Mouse (Mus musculus): ENCODE measurements at regions not wholly inside any gene's neighbourhood (a gene's known extent, or its start where the extent isn't known, plus 50 kb on each side); places are given as distances from the start of the nearest gene placed in this dataset.

GRCm38 (mm10) chr12:26789336-26789846 is 320.4 kb downstream of the Cmpk2 start:
- no peak overlapping the region for H3K4me3 ChIP-seq (replicated peaks)
- no peak for ATAC-seq (ENCODE audit: low FRiP score)
- H3K4me1 ChIP-seq = no peaks in the 10 kb centered on the region
- H3K27ac ChIP-seq = no peak overlapping the region
- no peaks in the 10 kb centered on the region for H3K27me3 ChIP-seq
- no peak overlapping the region for H3K9ac ChIP-seq
- WGBS = 83% methylated on average over 10 of the region's 10 CpGs
- H3K4me2 ChIP-seq = no peak overlapping the region
- H3K9me3 ChIP-seq = no peaks in the 10 kb centered on the region
- no peaks in the 10 kb centered on the region for H3K36me3 ChIP-seq (replicated peaks)

- H3K4me3 ChIP-seq (replicated peaks) = no peak overlapping the region
- H3K9ac ChIP-seq = no peak overlapping the region
- 0 out of 2 replicates have a peak, but pooled peaks cover 2% of the 10 kb centered on the region for H3K4me1 ChIP-seq
- H3K36me3 ChIP-seq (replicated peaks) = no peaks in the 10 kb centered on the region
- H3K9me3 ChIP-seq = no peaks in the 10 kb centered on the region
- no peak for ATAC-seq (ENCODE audit: low FRiP score)
- 74% methylated on average over 2 of the region's 2 CpGs for WGBS
- no peak overlapping the region for H3K4me2 ChIP-seq
- H3K27me3 ChIP-seq = no peaks in the 10 kb centered on the region
- no peak overlapping the region for H3K27ac ChIP-seq
These were observed 316.5 kb downstream of the Cmpk2 start for GRCm38 (mm10) chr12:26785550-26785949.

GRCm38 (mm10) chr12:26784426-26784825 is 315.4 kb downstream of the Cmpk2 start:
- Histone ChIP-seq H3K4me1 (0 out of 2 replicates have a peak, but pooled peaks cover 2% of the 10 kb centered on the region), H3K27me3 (no peaks in the 10 kb centered on the region), H3K36me3 (replicated peaks) (no peaks in the 10 kb centered on the region), H3K27ac (no peak overlapping the region), H3K9ac (no peak overlapping the region), H3K9me3 (no peaks in the 10 kb centered on the region), H3K4me2 (no peak overlapping the region), H3K4me3 (replicated peaks) (no peak overlapping the region)
- ATAC-seq (ENCODE audit: low FRiP score) = no peak
- WGBS = 84% methylated on average over 3 of the region's 3 CpGs

GRCm38 (mm10) chr12:26783800-26784199 is 314.8 kb downstream of the Cmpk2 start:
- H3K9ac ChIP-seq = no peak overlapping the region
- WGBS = 76% methylated on average over 3 of the region's 3 CpGs
- no peak overlapping the region for H3K4me3 ChIP-seq (replicated peaks)
- H3K4me1 ChIP-seq = 0 out of 2 replicates have a peak, but pooled peaks cover 2% of the 10 kb centered on the region
- ATAC-seq (ENCODE audit: low FRiP score) = no peak
- no peaks in the 10 kb centered on the region for H3K27me3 ChIP-seq
- no peaks in the 10 kb centered on the region for H3K9me3 ChIP-seq
- H3K36me3 ChIP-seq (replicated peaks) = no peaks in the 10 kb centered on the region
- H3K4me2 ChIP-seq = no peak overlapping the region
- H3K27ac ChIP-seq = no peak overlapping the region

- H3K4me2 ChIP-seq = no peak overlapping the region
- no peak overlapping the region for H3K4me3 ChIP-seq (replicated peaks)
- H3K9ac ChIP-seq = no peak overlapping the region
- WGBS = 79% methylated on average over 3 of the region's 3 CpGs
- no peaks in the 10 kb centered on the region for H3K9me3 ChIP-seq
- H3K36me3 ChIP-seq (replicated peaks) = no peaks in the 10 kb centered on the region
- 0 out of 2 replicates have a peak, but pooled peaks cover 2% of the 10 kb centered on the region for H3K4me1 ChIP-seq
- ATAC-seq (ENCODE audit: low FRiP score) = no peak
- no peak overlapping the region for H3K27ac ChIP-seq
- H3K27me3 ChIP-seq = no peaks in the 10 kb centered on the region
These were observed 312.5 kb downstream of the Cmpk2 start for GRCm38 (mm10) chr12:26781537-26781936.

GRCm38 (mm10) chr12:26778796-26779195 is 309.8 kb downstream of the Cmpk2 start:
- Histone ChIP-seq H3K4me1 (0 out of 2 replicates have a peak, but pooled peaks cover 2% of the 10 kb centered on the region), H3K4me3 (replicated peaks) (no peak overlapping the region), H3K4me2 (no peak overlapping the region), H3K9ac (no peak overlapping the region), H3K27ac (0 out of 2 replicates have a peak overlapping the region, but pooled peaks have one; percentile 42), H3K36me3 (replicated peaks) (no peaks in the 10 kb centered on the region), H3K27me3 (no peaks in the 10 kb centered on the region), H3K9me3 (no peaks in the 10 kb centered on the region)
- no peak for ATAC-seq (ENCODE audit: low FRiP score)
- 43% methylated on average over 3 of the region's 3 CpGs for WGBS

- Histone ChIP-seq H3K27me3 (no peaks in the 10 kb centered on the region), H3K4me2 (no peak overlapping the region), H3K36me3 (replicated peaks) (no peaks in the 10 kb centered on the region), H3K9me3 (no peaks in the 10 kb centered on the region), H3K4me1 (no peaks in the 10 kb centered on the region), H3K9ac (no peak overlapping the region), H3K4me3 (replicated peaks) (no peak overlapping the region), H3K27ac (no peak overlapping the region)
- no peak for ATAC-seq (ENCODE audit: low FRiP score)
- WGBS = 94% methylated on average over 1 of the region's 1 CpGs
These were observed 308.0 kb downstream of the Cmpk2 start for GRCm38 (mm10) chr12:26776986-26777385.

- H3K27ac ChIP-seq = no peak overlapping the region
- 94% methylated on average over 2 of the region's 2 CpGs for WGBS
- H3K9me3 ChIP-seq = no peaks in the 10 kb centered on the region
These were observed 305.0 kb downstream of the Cmpk2 start for GRCm38 (mm10) chr12:26774016-26774415.

GRCm38 (mm10) chr12:26770753-26771583 is 302.0 kb downstream of the Cmpk2 start:
- H3K4me2 ChIP-seq = no peak overlapping the region
- peaks cover 4% of the 10 kb centered on the region; the same call in 1 of the 2 replicates for H3K4me1 ChIP-seq
- no peak for ATAC-seq (ENCODE audit: low FRiP score)
- no peaks in the 10 kb centered on the region for H3K9me3 ChIP-seq
- H3K9ac ChIP-seq = no peak overlapping the region
- H3K27ac ChIP-seq = no peak overlapping the region
- no peak overlapping the region for H3K4me3 ChIP-seq (replicated peaks)
- H3K27me3 ChIP-seq = no peaks in the 10 kb centered on the region
- H3K36me3 ChIP-seq (replicated peaks) = no peaks in the 10 kb centered on the region
- 86% methylated on average over 1 of the region's 1 CpGs for WGBS

More at GRCm38 (mm10) chr12:26774016-26774415, 305.0 kb downstream of the Cmpk2 start:
- Histone ChIP-seq H3K4me1 (peaks cover 4% of the 10 kb centered on the region; the same call in 1 of the 2 replicates), H3K27me3 (no peaks in the 10 kb centered on the region), H3K9ac (no peak overlapping the region), H3K4me3 (replicated peaks) (no peak overlapping the region), H3K4me2 (no peak overlapping the region), H3K36me3 (replicated peaks) (no peaks in the 10 kb centered on the region)
- ATAC-seq (ENCODE audit: low FRiP score) = no peak

- 81% methylated on average over 3 of the region's 3 CpGs for WGBS
- Histone ChIP-seq H3K4me3 (replicated peaks) (no peak overlapping the region), H3K4me2 (no peak overlapping the region), H3K36me3 (replicated peaks) (no peaks in the 10 kb centered on the region), H3K9me3 (no peaks in the 10 kb centered on the region), H3K27ac (no peak overlapping the region), H3K27me3 (no peaks in the 10 kb centered on the region), H3K4me1 (peaks cover 4% of the 10 kb centered on the region; the same call in 1 of the 2 replicates), H3K9ac (no peak overlapping the region)
- no peak for ATAC-seq (ENCODE audit: low FRiP score)
These were observed 298.5 kb downstream of the Cmpk2 start for GRCm38 (mm10) chr12:26767551-26767950.

GRCm38 (mm10) chr12:26758657-26759325 is 289.8 kb downstream of the Cmpk2 start:
- Histone ChIP-seq H3K4me3 (replicated peaks) (no peak overlapping the region), H3K9me3 (no peaks in the 10 kb centered on the region), H3K36me3 (replicated peaks) (no peaks in the 10 kb centered on the region), H3K27ac (no peak overlapping the region), H3K4me1 (peaks cover 11% of the 10 kb centered on the region), H3K9ac (no peak overlapping the region), H3K4me2 (no peak overlapping the region), H3K27me3 (no peaks in the 10 kb centered on the region)
- no peak for ATAC-seq (ENCODE audit: low FRiP score)
- 91% methylated on average over 9 of the region's 9 CpGs for WGBS

- ATAC-seq (ENCODE audit: low FRiP score) = no peak
- WGBS = 57% methylated on average over 2 of the region's 2 CpGs
- H3K27ac ChIP-seq = no peak overlapping the region
These were observed 287.3 kb downstream of the Cmpk2 start for GRCm38 (mm10) chr12:26756284-26756683.

More at GRCm38 (mm10) chr12:26756284-26756683, 287.3 kb downstream of the Cmpk2 start:
- Histone ChIP-seq H3K9ac (no peak overlapping the region), H3K36me3 (replicated peaks) (no peaks in the 10 kb centered on the region), H3K4me3 (replicated peaks) (no peak overlapping the region), H3K4me1 (peaks cover 11% of the 10 kb centered on the region), H3K9me3 (no peaks in the 10 kb centered on the region), H3K4me2 (no peak overlapping the region), H3K27me3 (no peaks in the 10 kb centered on the region)

Measured in forebrain, embryonic 12.5 days (tissue).